Mouse (Mus musculus): ENCODE results near the gene Rbfox1. TPM values are rescaled to one million over a fixed set of nuclear protein-coding genes. Genes with fewer than 3 reads are reported as not detected.

Rbfox1 gene
- polyA plus RNA-seq, 1 experiment from 2014 or later, result 223 TPM

DNA sequence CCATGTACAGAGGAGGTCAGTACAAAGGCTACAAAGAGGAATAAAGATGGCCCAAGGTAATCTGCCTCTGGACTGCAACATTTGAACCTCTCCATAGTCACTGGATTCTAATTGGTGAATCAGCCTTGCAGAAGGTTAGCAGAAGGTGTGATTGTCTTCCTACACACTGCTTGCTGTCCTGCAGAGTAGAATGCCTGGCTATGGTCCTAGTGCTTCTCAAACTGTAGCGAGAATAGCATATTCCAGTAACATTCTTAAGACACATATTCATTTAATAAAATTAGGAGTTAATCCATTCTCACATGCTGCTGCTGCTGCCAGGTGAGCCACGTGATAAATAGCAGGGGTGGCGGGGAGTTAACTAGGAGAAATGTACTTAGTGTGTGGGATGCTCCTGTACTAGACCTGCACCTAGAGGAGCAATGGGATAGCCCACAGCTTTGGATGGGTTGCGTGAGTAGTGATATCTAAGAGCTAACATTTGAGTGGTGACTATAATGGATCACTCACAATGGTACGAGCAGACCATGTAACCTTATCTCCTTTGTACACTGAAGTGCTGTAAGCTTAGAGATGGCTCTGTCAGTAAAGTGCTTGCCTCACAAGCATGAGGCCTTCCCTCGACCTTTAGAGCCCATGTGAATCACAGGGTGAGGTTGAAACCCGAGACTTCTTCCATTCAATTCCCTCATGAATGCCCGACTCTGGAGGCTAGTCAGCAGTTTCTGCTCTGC, 511.7 kb downstream of the Rbfox1 start:
- no peaks in the 10 kb centered on the region for H3K36me3 ChIP-seq (replicated peaks)
- no peak overlapping the region for H3K27ac ChIP-seq
- H3K4me3 ChIP-seq, result no peak overlapping the region
- ATAC-seq (replicated peaks), result no peak
- no peaks in the 10 kb centered on the region for H3K4me1 ChIP-seq
- 58% methylated on average over 8 of the region's 8 CpGs for WGBS
- no peak overlapping the region for H3K9ac ChIP-seq
- H3K4me2 ChIP-seq, result no peak overlapping the region
- H3K27me3 ChIP-seq (replicated peaks), result no peaks in the 10 kb centered on the region
- no peaks in the 10 kb centered on the region for H3K9me3 ChIP-seq

DNA sequence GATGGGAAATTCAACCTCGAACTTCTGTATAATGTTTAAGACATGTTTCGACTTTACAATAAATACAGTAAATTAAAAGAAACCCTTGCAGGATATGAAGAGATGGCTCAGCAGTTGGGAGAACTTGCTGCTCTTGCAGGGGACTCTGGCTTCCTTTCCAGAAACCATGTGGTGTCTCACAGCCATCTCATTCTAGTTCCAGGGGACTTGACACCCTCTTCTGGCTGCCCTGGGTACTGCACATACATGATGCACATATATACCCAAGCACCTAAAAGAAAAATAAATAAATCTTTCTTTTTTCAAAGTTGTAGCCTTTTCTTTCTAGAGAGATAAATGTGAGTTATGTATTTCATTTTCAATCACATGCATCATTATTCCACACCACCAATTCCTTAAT, 512.5 kb downstream of the Rbfox1 start:
- H3K9me3 ChIP-seq, result no peaks in the 10 kb centered on the region
- no peak overlapping the region for H3K9ac ChIP-seq
- WGBS, result 100% methylated on average over 2 of the region's 2 CpGs
- H3K27ac ChIP-seq, result no peak overlapping the region
- no peaks in the 10 kb centered on the region for H3K27me3 ChIP-seq (replicated peaks)
- H3K4me1 ChIP-seq, result no peaks in the 10 kb centered on the region
- no peak overlapping the region for H3K4me3 ChIP-seq
- no peak overlapping the region for H3K4me2 ChIP-seq
- no peaks in the 10 kb centered on the region for H3K36me3 ChIP-seq (replicated peaks)
- no peak for ATAC-seq (replicated peaks)

DNA sequence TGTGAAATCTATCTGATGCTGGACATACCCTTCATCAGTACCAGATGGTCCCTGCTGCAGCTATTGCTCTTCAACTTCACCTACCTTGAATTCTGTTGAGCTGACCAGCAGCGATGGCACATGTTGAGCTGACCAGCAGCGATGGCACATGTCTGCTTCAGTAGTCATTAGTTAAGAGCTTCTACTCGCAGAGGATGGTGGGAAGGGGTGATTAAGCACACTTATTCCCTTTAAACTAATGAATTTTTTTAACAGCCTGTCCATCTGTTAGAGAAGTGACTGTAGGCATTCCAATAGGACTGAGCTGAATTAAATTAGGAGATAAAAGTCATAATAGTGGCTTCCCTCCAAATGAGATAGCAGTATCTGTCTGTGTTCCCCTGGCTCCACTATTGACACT, 517.7 kb downstream of the Rbfox1 start:
- no peak for ATAC-seq (replicated peaks)
- no peaks in the 10 kb centered on the region for H3K4me1 ChIP-seq
- no peak overlapping the region for H3K4me2 ChIP-seq
- H3K27ac ChIP-seq, result no peak overlapping the region
- no peaks in the 10 kb centered on the region for H3K27me3 ChIP-seq (replicated peaks)
- WGBS, result 84% methylated on average over 3 of the region's 3 CpGs
- no peak overlapping the region for H3K4me3 ChIP-seq
- H3K9me3 ChIP-seq, result no peaks in the 10 kb centered on the region
- no peak overlapping the region for H3K9ac ChIP-seq
- no peaks in the 10 kb centered on the region for H3K36me3 ChIP-seq (replicated peaks)

DNA sequence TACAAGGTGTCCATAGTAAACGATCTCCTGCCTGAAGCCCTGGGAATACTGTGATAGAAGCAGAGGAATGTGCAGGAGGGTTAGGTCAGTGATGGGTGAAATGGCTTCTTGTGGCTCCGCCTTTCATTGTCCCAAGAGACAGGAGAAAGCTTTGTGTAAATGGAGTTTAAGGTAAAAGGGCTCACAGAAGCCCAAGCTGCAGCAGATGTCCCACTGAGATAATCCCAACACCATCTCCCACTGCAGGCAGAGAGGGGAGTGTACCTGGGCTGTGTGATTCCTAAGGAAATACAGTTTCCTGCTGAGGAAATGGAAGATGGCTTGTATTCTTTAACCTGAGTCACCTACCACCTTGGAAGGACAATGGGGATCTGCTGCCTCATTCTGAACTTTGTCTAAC, 529.7 kb downstream of the Rbfox1 start:
- no peak overlapping the region for H3K4me3 ChIP-seq
- WGBS, result 19% methylated on average over 2 of the region's 2 CpGs
- no peaks in the 10 kb centered on the region for H3K36me3 ChIP-seq (replicated peaks)
- H3K4me1 ChIP-seq, result 0 out of 2 replicates have a peak, but pooled peaks cover 3% of the 10 kb centered on the region
- no peaks in the 10 kb centered on the region for H3K27me3 ChIP-seq (replicated peaks)
- no peak for ATAC-seq (replicated peaks)
- no peak overlapping the region for H3K27ac ChIP-seq
- H3K4me2 ChIP-seq, result no peak overlapping the region
- no peak overlapping the region for H3K9ac ChIP-seq
- H3K9me3 ChIP-seq, result no peaks in the 10 kb centered on the region

DNA sequence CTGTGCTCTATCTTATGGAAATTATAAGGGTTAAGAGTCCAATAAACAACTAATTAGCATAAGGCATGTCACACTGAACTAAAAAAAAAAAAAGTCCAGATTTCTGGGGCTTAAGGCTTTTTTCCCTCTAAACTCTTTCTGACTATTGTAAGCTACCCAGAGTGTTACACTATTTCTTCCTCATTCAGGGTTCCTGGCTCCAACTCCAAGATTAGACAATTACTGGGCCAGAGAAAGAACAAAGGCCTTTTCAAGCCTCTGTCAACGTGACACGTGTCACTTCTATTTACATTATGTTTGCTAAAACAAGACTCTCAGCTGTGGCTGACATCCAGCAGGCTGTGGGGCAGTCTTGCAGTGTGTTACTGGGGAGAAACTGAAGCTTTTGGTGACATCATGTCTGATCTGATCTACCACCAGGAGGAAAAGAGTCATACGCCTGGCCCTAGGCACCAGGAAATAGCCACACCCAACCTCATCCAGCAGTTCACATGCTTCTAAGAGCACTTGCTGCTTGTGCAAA, 536.5 kb downstream of the Rbfox1 start:
- Histone ChIP-seq H3K4me1 (no peaks in the 10 kb centered on the region), H3K36me3 (replicated peaks) (no peaks in the 10 kb centered on the region), H3K9me3 (no peaks in the 10 kb centered on the region), H3K27ac (no peak overlapping the region), H3K4me2 (no peak overlapping the region), H3K9ac (no peak overlapping the region), H3K4me3 (no peak overlapping the region), H3K27me3 (replicated peaks) (no peaks in the 10 kb centered on the region)
- 49% methylated on average over 3 of the region's 3 CpGs for WGBS
- ATAC-seq (replicated peaks), result no peak; the same call in 1 of the 2 replicates

DNA sequence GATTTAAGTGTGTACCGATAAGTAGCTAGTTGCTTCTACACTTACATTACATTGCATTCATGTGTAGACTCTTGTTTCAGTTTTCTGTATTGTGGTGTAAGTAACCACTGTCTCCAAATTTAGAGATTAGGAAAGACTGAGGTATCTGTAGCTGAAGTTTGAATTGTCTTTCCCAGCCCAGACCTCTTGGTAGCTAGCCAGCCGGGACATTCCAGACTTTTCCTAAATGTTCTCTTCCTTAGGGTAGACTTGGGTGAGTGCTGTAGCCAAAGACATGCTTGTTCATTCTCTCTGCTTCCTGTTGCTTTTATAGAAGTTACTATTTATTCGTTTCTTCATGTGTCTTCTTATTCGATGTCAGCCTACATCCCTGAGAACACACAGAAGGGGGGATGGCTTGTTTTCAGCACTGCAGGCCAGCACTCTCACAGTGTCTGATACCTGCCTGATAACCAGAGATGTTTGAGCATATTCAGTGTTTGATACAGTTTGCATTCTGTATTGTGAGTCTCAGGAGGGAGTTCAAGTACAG, 538.8 kb downstream of the Rbfox1 start:
- Histone ChIP-seq H3K4me2 (no peak overlapping the region), H3K27ac (no peak overlapping the region), H3K9me3 (no peaks in the 10 kb centered on the region), H3K9ac (no peak overlapping the region), H3K27me3 (replicated peaks) (no peaks in the 10 kb centered on the region), H3K36me3 (replicated peaks) (no peaks in the 10 kb centered on the region), H3K4me3 (no peak overlapping the region), H3K4me1 (no peaks in the 10 kb centered on the region)
- ATAC-seq (replicated peaks), result no peak
- WGBS, result 88% methylated on average over 4 of the region's 4 CpGs

DNA sequence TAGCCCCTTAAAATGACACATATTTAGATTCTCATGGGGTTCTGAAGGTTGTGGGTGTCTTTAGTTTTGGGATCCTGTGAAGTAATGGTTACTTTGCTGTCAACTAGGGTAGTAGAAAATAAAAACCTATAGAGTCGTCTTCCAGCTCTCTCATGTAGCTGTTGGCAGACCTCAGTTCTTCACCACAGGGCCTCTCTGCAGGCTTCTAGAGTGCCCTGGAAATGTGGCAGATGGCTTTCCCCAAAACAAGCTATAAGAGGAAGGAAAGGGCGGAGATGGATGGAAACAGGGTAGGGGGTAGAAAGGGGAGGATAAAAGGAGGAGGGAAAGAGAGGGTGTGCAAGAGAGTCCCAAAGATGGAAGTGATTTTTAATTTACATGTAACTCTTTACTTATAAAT, 539.6 kb downstream of the Rbfox1 start:
- Histone ChIP-seq H3K4me2 (no peak overlapping the region), H3K9me3 (no peaks in the 10 kb centered on the region), H3K27ac (no peak overlapping the region), H3K36me3 (replicated peaks) (no peaks in the 10 kb centered on the region), H3K27me3 (replicated peaks) (no peaks in the 10 kb centered on the region), H3K9ac (no peak overlapping the region), H3K4me1 (no peaks in the 10 kb centered on the region), H3K4me3 (no peak overlapping the region)
- no peak for ATAC-seq (replicated peaks)
- WGBS, result 86% methylated on average over 2 of the region's 2 CpGs

DNA sequence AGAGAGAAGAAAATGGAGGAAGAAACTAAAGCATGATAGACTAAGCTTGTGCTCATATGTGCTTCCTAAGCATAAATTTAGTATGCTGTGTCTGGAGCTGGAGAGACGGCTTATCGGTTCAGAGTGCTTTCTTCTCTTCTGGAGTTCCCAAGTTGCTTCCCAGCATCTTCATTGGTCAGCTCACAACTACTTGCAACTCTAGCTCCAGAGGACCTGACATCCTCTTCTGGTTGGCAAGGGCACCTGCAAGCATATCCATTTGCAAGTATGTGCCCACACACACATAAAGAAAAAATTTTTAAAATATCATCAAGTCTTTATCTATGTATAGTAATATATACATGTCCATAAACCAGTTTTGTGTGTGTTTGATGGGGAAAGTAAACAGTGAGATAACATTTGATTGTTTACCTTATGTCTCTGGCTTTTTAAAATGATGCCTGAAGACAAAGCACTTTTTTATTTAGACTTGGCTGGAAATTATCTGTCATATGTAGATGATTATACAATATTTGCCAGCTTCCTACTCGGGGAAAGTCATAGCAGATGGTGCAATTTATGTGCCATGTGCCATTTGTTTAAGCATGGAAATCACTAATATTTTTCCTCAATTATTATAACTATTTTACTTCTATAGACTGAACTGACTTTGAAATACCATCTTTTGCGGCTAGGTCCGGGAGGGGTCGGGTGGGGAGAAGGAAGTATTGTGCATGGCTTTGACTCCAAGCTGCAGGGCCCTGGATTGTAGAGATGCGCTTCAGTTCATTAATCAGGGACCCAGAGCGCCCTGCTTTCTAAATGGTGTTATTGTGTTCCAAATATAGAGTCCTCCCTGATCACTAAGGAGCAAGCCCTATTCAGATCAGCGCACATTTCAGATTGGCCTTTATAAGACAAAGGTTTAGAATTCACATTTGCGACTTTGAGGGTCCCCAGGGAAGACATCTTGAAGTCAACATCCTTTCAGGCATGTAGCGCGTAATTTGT, 542.4 kb downstream of the Rbfox1 start:
- H3K27me3 ChIP-seq (replicated peaks), result no peaks in the 10 kb centered on the region
- 56% methylated on average over 12 of the region's 12 CpGs for WGBS
- no peak overlapping the region for H3K4me2 ChIP-seq
- H3K27ac ChIP-seq, result no peak overlapping the region
- no peaks in the 10 kb centered on the region for H3K9me3 ChIP-seq
- H3K36me3 ChIP-seq (replicated peaks), result no peaks in the 10 kb centered on the region
- H3K4me1 ChIP-seq, result no peaks in the 10 kb centered on the region
- no peak overlapping the region for H3K4me3 ChIP-seq
- no peak for ATAC-seq (replicated peaks)
- no peak overlapping the region for H3K9ac ChIP-seq

DNA sequence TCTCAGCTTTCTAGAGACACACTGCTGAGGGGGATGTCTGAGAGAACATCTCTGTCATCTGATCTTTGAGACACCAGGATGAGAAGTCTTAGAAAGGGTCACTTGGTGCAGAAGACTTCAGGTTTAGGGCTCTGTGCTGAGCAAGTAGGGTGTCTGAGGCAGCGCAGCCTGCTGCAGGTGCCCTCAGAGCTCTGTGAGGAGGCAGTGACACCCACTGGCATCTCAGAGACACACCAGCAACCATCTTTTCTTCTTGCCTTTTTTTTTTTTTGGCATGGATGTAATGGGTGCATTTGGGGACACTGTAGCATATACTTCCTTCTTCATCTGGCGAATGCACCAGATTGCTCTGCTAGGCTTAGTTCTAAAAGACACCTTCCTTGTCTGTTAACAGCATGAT, 545.8 kb downstream of the Rbfox1 start:
- no peak for ATAC-seq (replicated peaks)
- H3K9ac ChIP-seq, result no peak overlapping the region
- H3K36me3 ChIP-seq (replicated peaks), result no peaks in the 10 kb centered on the region
- no peaks in the 10 kb centered on the region for H3K27me3 ChIP-seq (replicated peaks)
- WGBS, result 95% methylated on average over 2 of the region's 2 CpGs
- H3K4me1 ChIP-seq, result no peaks in the 10 kb centered on the region
- no peaks in the 10 kb centered on the region for H3K9me3 ChIP-seq
- no peak overlapping the region for H3K4me2 ChIP-seq
- no peak overlapping the region for H3K4me3 ChIP-seq
- H3K27ac ChIP-seq, result no peak overlapping the region

DNA sequence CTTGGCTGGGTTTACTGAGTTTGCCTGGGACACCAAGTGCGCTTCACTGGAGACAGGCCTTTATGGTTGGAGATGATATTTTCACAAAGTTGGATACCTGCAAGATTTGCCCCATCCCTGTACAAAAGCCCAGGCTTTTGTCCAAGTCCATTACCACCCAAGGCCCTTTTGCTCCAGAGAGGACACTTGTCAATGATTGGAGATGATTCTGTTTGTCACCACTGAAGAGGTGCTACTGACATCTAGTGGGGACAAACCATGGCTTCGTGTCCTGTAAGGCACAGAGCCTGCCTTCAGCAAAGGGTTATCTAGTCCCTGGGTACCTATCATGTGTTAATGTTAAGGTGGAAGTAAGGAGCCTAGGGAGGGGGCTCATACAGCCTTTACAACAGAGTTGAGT, 551.3 kb downstream of the Rbfox1 start:
- H3K4me3 ChIP-seq, result no peak overlapping the region
- no peaks in the 10 kb centered on the region for H3K9me3 ChIP-seq
- no peak overlapping the region for H3K4me2 ChIP-seq
- no peak for ATAC-seq (replicated peaks)
- H3K27ac ChIP-seq, result no peak overlapping the region
- no peaks in the 10 kb centered on the region for H3K4me1 ChIP-seq
- H3K9ac ChIP-seq, result no peak overlapping the region
- no peaks in the 10 kb centered on the region for H3K36me3 ChIP-seq (replicated peaks)
- 68% methylated on average over 2 of the region's 2 CpGs for WGBS
- no peaks in the 10 kb centered on the region for H3K27me3 ChIP-seq (replicated peaks)

DNA sequence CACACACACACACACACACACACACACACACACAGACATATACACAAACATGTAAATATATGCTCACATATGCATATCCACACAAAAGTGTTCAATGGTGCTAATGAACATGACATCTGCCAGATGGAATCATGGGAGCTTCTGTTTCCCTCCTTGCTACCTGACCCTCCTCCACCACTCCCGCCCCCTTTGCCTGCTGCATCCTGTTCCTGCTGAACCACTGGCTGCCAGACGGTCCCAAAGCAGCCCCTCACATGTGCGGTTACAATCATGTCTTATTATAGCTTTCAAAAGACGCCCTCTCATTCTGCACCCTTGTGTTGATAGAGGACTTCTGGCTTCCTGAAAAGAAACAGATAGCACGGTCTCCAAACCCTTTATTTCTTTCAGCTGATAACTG, 563.1 kb downstream of the Rbfox1 start:
- Histone ChIP-seq H3K4me1 (peaks cover 6% of the 10 kb centered on the region; the same call in 1 of the 2 replicates), H3K36me3 (replicated peaks) (no peaks in the 10 kb centered on the region), H3K27me3 (replicated peaks) (no peaks in the 10 kb centered on the region), H3K4me3 (no peak overlapping the region), H3K9ac (no peak overlapping the region; the same call in 1 of the 2 replicates), H3K9me3 (no peaks in the 10 kb centered on the region), H3K4me2 (no peak overlapping the region), H3K27ac (0 out of 2 replicates have a peak overlapping the region, but pooled peaks have one; percentile 38)
- no peak for ATAC-seq (replicated peaks)
- 39% methylated on average over 5 of the region's 5 CpGs for WGBS

DNA sequence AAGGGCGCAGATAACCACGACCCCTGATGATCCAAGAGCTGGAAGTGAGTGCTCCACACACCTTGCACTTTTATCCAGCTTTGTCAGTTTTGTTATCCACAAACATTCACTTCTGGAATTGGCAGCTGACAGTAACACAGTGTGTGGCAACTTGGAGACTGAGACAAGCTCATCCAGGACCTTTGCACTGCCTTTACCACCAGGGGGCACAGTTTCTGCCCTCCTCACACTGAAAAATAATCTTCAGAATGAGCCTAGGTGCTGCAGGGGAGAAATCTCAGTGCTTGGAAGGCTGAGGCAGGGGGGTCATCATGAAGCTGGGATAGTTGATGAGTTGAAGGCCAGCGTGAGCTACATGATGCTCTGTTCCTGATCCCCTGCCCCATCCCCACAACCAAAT, 570.2 kb downstream of the Rbfox1 start:
- no peak overlapping the region for H3K4me3 ChIP-seq
- H3K27ac ChIP-seq, result no peak overlapping the region
- no peak overlapping the region for H3K9ac ChIP-seq
- no peaks in the 10 kb centered on the region for H3K27me3 ChIP-seq (replicated peaks)
- no peak for ATAC-seq (replicated peaks)
- WGBS, result 80% methylated on average over 3 of the region's 3 CpGs
- no peak overlapping the region for H3K4me2 ChIP-seq
- no peaks in the 10 kb centered on the region for H3K4me1 ChIP-seq
- no peaks in the 10 kb centered on the region for H3K9me3 ChIP-seq
- no peaks in the 10 kb centered on the region for H3K36me3 ChIP-seq (replicated peaks)
